Mouse (Mus musculus) liver, embryonic 11.5 days (tissue): Measurements from ENCODE around the gene H2-DMb1. TPM values are rescaled to one million over a fixed set of nuclear protein-coding genes. Genes with fewer than 3 reads are reported as not detected.
"Not testable (repeated sequence)": the region's sequence is repeated elsewhere in the genome, so short reads cannot be mapped to it uniquely, and the experiment has no call there.

ENCODE experiments used
- ATAC-seq: fragments of 200-750 bp; cut with Nextera tagmentation; replicated peaks from 2 replicates; pipeline ENCODE4 v1.8.0; 2017; ENCODE audit warnings: moderate number of reproducible peaks, mild to moderate bottlenecking, moderate TSS enrichment, moderate library complexity; ENCODE audit not compliant: low FRiP score
- DNase-seq: peaks from one replicate; pipeline ENCODE4 v3.0.0-alpha.2; 2017; ENCODE audit warnings: low spot score
- H3K27ac ChIP-seq: fragments of 300-500 bp; sonication (generic); 2 replicates; pipeline ENCODE4 v1.5.1; 2014; ENCODE audit warnings: mild to moderate bottlenecking, low read depth, low read length, control low read depth
- H3K27me3 ChIP-seq: fragments of 300-500 bp; sonication (generic); replicated peaks from 2 replicates; pipeline ENCODE4 v1.6.1; 2014; ENCODE audit warnings: low read length, mixed read lengths; ENCODE audit not compliant: control insufficient read depth, insufficient read depth
- H3K36me3 ChIP-seq: fragments of 300-500 bp; sonication (generic); 2 replicates; pipeline ENCODE4 v1.6.1; 2014; ENCODE audit warnings: mild to moderate bottlenecking, low read length, moderate library complexity, mixed read lengths; ENCODE audit not compliant: control insufficient read depth, insufficient read depth
- H3K4me1 ChIP-seq: fragments of 300-500 bp; sonication (generic); replicated peaks from 2 replicates; pipeline ENCODE4 v1.6.1; 2014; ENCODE audit warnings: low read length, mixed read lengths; ENCODE audit not compliant: control insufficient read depth, insufficient read depth
- H3K4me2 ChIP-seq: fragments of 300-500 bp; sonication (generic); 2 replicates; pipeline ENCODE4 v1.6.1; 2014; ENCODE audit warnings: mild to moderate bottlenecking, control low read depth, moderate library complexity
- H3K4me3 ChIP-seq: fragments of 300-500 bp; sonication (generic); 2 replicates; pipeline ENCODE4 v1.5.1; 2014; ENCODE audit warnings: low read depth, low read length, control low read depth
- H3K9ac ChIP-seq: fragments of 300-500 bp; sonication (generic); 2 replicates; pipeline ENCODE4 v1.6.1; 2014; ENCODE audit warnings: low read depth, low read length, control low read depth
- H3K9me3 ChIP-seq: fragments of 300-500 bp; sonication (generic); 2 replicates; pipeline ENCODE4 v1.6.1; 2016; ENCODE audit warnings: low read length, inconsistent platforms, mixed read lengths; ENCODE audit not compliant: control insufficient read depth
- WGBS: fragments of 180-500 bp; shearing (Covaris S2); extraction: QIAGEN DNeasy Blood & Tissue Kit; methylation state at CpG from one replicate; pipeline ENCODE4 v1.1.7; 2014; 5-methylcytosine and 5-hydroxymethylcytosine counted together
- polyA plus RNA-seq: library from polyadenylated mRNA; unstranded; fragments of >200 nt; fragmentation: Nextera tagmentation; extraction: Ambion mirVana; gene quantifications from 2 replicates; pipeline ENCODE4 v1.2.1, GENCODE M21; 2014

H2-DMb1 gene
- polyA plus RNA-seq, 1 experiment from 2014 or later: 0.19 TPM

DNA sequence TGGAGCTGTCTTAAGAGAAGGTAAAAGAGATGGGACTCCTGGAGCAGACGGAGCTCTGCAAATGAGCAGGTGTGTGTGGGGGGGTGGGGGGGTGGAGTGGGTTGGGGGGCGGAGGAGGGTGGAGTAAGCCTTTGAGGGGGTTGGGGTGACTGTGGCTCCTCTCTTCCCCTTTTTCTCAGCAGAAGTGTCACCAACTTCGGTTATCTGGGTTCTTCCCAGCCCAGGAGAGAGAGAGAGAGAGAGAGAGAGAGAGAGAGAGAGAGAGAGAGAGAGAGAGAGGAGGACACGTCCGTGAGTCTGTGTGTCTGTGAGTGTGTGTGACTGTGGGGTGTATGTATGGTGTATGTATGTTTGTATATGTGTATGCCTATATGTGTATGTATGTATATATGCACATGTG lies 9.4 kb upstream of the H2-DMb1 start:
- Histone ChIP-seq H3K36me3 (no peaks in the 10 kb centered on the region), H3K4me3 (no peak overlapping the region), H3K4me2 (no peak overlapping the region), H3K9me3 (no peaks in the 10 kb centered on the region), H3K27me3 (peaks cover 32% of the 10 kb centered on the region), H3K27ac (no peak overlapping the region), H3K9ac (no peak overlapping the region), H3K4me1 (peaks cover 6% of the 10 kb centered on the region)
- WGBS: 54% methylated on average over 5 of the region's 5 CpGs
- ATAC-seq: no peak
- DNase-seq: no peak

DNA sequence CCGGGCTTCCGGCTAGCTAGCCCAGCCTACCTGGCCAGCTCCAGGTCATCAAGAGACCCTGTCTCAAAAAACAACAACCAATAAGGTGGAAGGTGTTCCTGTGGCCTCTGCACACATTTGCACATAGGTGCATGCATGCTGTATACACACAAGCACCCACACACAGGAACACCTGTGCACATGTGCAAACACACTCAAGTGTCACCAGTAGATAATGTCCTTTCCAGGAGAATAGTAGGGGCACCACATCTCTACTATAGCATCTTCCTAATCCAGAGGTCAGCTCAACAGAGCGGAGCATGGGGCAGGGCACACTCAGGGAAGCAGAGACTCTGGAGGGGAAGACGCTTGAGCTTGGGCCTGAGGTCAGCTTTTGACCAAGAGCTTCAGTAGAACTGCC lies 8.7 kb upstream of the H2-DMb1 start:
- WGBS: 83% methylated on average over 4 of the region's 4 CpGs
- not testable (repeated sequence) for ATAC-seq, H3K4me3 ChIP-seq, H3K36me3 ChIP-seq, H3K9me3 ChIP-seq, H3K27ac ChIP-seq, H3K9ac ChIP-seq, DNase-seq, H3K4me1 ChIP-seq, H3K4me2 ChIP-seq
- H3K27me3 ChIP-seq: peaks cover 24% of the 10 kb centered on the region

DNA sequence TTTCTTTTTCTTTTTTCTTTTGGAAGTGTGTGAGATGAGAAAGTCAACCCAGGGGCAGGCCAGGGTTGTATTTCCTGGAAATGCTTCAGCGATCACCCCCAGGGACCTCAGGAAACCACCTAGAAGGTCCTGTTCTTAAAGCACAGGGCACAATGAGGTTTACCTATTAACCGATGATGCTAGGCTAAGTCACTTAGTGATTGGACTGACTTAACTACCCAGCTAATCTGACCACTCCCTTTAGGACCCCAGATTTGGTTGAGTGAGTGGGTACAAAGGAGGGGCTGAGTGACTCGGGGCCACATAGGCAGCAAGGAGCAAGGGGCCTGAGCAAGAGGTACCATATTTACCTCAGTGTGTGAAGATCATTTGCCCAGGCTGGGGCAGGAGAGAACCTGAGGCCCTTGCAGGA lies 7.9 kb upstream of the H2-DMb1 start:
- H3K36me3 ChIP-seq: no peaks in the 10 kb centered on the region
- H3K4me3 ChIP-seq: no peak overlapping the region
- WGBS: 72% methylated on average over 3 of the region's 3 CpGs
- DNase-seq: no peak
- no peak overlapping the region for H3K9ac ChIP-seq
- peaks cover 18% of the 10 kb centered on the region for H3K27me3 ChIP-seq
- H3K4me2 ChIP-seq: no peak overlapping the region
- H3K9me3 ChIP-seq: no peaks in the 10 kb centered on the region
- no peak overlapping the region for H3K27ac ChIP-seq
- ATAC-seq: no peak
- peaks cover 5% of the 10 kb centered on the region for H3K4me1 ChIP-seq

DNA sequence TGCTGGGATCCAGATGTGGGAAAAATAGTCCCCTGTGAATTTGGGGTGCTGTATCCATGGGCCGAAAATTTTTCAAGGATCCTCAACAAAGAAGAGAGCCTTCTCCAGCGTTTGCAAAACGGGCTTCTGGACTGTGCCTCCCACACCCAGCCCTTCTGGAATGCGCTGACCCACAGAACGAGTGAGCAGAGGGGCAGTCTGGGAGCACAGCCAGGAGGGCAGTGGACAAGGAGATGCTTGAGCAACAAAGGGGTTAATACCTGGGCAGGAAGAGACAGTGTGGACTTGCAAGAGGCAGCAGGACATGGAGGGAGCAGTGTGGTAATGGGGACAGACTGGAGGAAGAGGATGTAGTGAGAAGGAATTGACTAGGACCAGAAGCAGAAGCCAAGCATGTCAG lies 2.7 kb downstream of the H2-DMb1 start:
- Histone ChIP-seq H3K36me3 (no peaks in the 10 kb centered on the region), H3K9me3 (no peaks in the 10 kb centered on the region), H3K27ac (no peak overlapping the region), H3K4me1 (no peaks in the 10 kb centered on the region), H3K9ac (no peak overlapping the region), H3K4me2 (no peak overlapping the region), H3K4me3 (no peak overlapping the region), H3K27me3 (no peaks in the 10 kb centered on the region)
- WGBS: 64% methylated on average over 5 of the region's 5 CpGs
- DNase-seq: no peak
- ATAC-seq: no peak

DNA sequence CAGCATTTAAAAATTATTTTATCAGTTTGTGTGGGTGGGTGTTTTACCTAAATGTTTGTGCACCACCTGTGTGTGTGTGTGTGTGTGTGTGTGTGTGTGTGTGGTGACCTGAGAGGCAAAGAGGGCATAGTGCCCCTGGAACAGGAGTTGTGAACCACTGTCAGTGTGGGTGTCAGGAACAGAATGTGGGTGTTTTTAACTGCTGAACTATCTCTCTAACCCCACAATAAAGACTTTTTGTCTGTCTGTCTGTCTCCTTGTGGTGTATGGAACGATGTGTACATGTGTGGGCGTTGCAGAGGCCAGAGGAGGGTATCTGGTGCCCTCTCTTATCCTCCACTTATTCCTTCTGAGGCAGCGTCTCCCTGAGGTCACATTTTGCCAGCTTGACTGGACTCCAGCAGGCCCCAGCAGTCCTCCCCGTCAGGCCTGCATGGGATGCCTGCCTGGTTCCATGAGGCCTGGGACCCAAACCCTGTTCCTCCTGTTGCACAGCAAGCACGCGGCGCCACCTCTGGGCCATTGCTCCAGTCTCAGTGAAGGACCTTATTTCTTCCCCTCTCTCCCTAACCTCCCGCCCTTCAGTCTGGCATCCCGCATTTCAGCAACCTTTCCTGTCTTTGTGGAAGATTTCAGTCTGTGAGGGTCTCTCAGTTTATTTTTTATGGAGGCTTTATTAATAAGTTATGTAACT lies 11.5 kb downstream of the H2-DMb1 start:
- WGBS: 46% methylated on average over 9 of the region's 9 CpGs
- Histone ChIP-seq H3K9ac (no peak overlapping the region), H3K9me3 (no peaks in the 10 kb centered on the region), H3K4me2 (no peak overlapping the region), H3K4me3 (no peak overlapping the region), H3K36me3 (no peaks in the 10 kb centered on the region), H3K27ac (no peak overlapping the region; the same call in 1 of the 2 replicates), H3K4me1 (no peaks in the 10 kb centered on the region), H3K27me3 (no peaks in the 10 kb centered on the region)
- DNase-seq (no peak), ATAC-seq (no peak)

DNA sequence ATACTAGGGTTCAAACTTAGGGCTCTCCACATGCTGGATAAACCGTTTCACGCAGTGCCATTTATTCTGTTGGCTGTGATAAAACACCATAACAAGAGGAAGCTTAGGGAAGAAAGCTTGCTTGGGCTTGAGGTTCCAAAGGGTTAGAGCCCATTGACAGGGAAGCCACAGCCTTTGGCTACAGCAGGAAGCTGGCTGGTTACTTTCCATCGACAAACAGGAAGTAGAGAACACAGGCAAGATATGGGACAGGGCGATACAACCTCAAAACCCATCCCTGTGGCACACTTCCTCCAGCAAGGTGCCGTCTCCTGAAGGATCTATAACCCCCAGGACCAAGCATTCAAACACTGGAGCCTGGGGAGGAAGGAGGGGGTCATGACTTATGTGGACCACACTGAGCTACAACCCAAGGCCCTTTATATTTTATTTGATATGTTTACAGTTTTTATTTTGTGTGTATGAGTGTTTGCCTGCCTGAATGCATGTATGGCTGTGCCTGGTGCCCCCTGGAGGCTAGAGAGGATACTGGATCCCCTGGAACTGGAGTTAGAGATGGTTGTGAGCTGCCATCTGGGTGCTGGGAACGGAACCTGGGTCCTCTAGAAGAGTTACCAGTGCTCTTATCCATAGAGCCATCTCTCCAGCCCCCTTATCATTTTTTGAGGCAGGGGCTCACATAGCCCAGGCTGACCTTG lies 12.3 kb downstream of the H2-DMb1 start:
- Histone ChIP-seq H3K4me2 (no peak overlapping the region), H3K4me1 (no peaks in the 10 kb centered on the region), H3K9ac (no peak overlapping the region), H3K27me3 (no peaks in the 10 kb centered on the region), H3K9me3 (no peaks in the 10 kb centered on the region), H3K27ac (no peak overlapping the region), H3K36me3 (no peaks in the 10 kb centered on the region), H3K4me3 (no peak overlapping the region)
- 49% methylated on average over 6 of the region's 6 CpGs for WGBS
- DNase-seq: no peak
- no peak for ATAC-seq

DNA sequence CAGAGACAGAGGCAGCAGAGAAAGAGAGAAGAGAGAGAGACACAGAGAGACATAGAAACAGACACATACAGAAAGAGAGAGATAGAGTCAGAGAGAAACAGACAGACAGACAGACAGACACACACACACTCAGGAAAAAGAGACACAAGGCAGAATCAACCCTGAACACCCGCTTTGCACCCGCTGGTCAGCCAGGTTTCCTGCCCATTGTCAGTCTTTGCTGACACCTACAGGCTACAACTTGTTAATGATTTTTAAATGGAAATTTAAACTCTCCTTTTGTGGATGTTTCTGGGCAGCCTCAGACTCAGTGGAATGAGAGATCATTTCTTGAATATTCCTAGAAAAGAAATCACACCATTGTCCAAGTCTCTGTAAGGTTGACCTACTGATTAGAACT lies 16.4 kb downstream of the H2-DMb1 start:
- H3K4me3 ChIP-seq: no peak overlapping the region
- no peak overlapping the region for H3K9ac ChIP-seq
- H3K27me3 ChIP-seq: no peaks in the 10 kb centered on the region; the same call in 1 of the 2 replicates
- no peak overlapping the region for H3K4me2 ChIP-seq
- no peaks in the 10 kb centered on the region for H3K4me1 ChIP-seq
- DNase-seq (no peak), ATAC-seq (no peak)
- peaks cover 4% of the 10 kb centered on the region; the same call in 1 of the 2 replicates for H3K9me3 ChIP-seq
- no peaks in the 10 kb centered on the region for H3K36me3 ChIP-seq
- H3K27ac ChIP-seq: no peak overlapping the region
- 3% methylated on average over 2 of the region's 2 CpGs for WGBS

DNA sequence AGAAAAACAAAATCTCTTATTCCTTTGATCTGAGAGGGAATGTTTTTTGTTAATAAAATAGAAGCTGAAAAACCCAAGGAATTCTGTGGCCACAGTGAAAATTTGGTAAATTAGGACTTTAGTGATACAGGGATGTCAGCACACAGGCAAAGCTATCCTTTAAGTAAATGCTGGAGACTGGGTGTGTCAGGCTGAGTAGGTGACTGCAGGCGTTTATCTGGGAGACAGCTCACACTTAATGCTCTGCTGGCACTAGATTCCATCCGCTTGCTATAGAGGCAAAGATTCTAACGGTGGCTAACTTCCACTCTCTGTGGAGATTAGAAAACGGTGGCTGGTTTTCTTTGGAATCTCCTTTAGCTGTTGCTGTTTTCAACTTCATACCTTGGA lies 17.6 kb downstream of the H2-DMb1 start:
- WGBS: 19% methylated on average over 4 of the region's 4 CpGs
- no peak overlapping the region for H3K4me2 ChIP-seq
- DNase-seq: no peak
- H3K4me1 ChIP-seq: no peaks in the 10 kb centered on the region
- H3K9me3 ChIP-seq: peaks cover 4% of the 10 kb centered on the region; the same call in 1 of the 2 replicates
- no peak overlapping the region for H3K9ac ChIP-seq
- no peak for ATAC-seq
- no peak overlapping the region for H3K4me3 ChIP-seq
- no peaks in the 10 kb centered on the region for H3K36me3 ChIP-seq
- no peaks in the 10 kb centered on the region; the same call in 1 of the 2 replicates for H3K27me3 ChIP-seq
- no peak overlapping the region for H3K27ac ChIP-seq
